Mouse (Mus musculus): ENCODE results near the gene Cnppd1. TPM values are rescaled to one million over a fixed set of nuclear protein-coding genes. Genes with fewer than 3 reads are reported as not detected.

The Cnppd1 gene
- total RNA-seq (2021) (10 to 100 TPM; 20.7 to 21.8 TPM), polyA plus RNA-seq (2012; rRNA removed) (25.7 and 26.3 TPM in 2 replicates)
- long read RNA-seq, transcript Cnppd1-202 (9 exons, 3,669 nt): minor isoform, 5 of 18 reads
- long read RNA-seq, transcript Cnppd1-208 (8 exons, 2,062 nt): major isoform, 6 of 18 reads
- long read RNA-seq, partial matches to known transcripts: 2 of 18 reads
- long read RNA-seq, other reads (novel, unspliced or antisense): 2 of 18 reads

DNA sequence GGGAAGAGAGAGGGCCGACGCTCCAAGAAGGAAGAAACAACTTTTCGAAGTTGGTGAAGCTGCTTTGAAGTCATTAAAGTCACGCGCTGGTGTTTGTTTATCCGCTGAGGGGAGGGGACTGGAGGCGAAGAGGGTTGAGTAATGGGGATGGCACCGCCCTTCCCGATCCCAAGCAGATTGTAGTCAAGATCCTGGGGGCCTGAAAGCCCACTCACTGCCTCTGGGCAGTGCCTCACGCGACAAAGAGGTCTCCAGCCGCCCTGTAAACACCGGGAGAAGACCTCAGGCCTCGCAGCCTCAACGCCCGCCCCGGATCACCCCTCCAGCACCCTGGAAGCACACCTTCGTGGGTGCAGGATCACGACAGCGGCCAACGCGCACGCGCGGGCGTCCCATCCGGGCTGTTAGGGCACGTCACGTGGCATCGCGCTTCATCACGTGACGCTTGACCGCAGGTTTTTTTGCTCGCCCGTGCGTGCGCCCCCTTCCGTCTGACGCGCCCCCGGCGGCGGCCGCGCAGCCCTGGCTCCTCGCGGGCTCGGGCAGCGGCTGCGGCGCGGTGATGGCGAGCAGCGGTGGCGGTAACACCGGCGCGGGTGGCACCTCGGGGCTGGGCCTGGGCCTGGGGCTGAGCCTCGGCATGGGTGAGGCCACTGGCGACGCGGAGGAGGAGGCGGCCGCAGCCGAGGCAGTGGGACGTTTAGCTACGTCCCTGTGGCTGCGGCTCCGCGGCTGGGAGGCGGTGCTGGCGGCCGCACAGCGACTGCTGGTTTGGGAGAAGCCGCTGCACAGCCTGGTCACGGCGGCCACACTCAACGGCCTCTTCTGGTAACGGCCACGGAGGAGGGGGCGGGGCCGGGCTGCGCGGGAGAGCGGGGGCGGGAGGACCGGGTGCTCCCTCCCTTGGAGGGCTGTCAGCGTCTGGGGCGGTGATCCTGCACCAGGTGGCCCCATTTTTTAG is at the start of gene Cnppd1, which contains the start of gene Retreg2:
Cnppd1 (minus strand) TSS at position 411 of the 961 bp plus-strand sequence.
Retreg2 (plus strand) TSS at position 478 of the 961 bp plus-strand sequence.
- Histone ChIP-seq H3K27me3 (ENCODE audit: control insufficient read depth, insufficient read depth, low read length) (no peaks in the 10 kb centered on the region), H3K36me3 (ENCODE audit: control insufficient read depth, insufficient read depth, low read length) (peaks cover 2% of the 10 kb centered on the region; the same call in 1 of the 2 replicates), H3K4me3 (peak within 1 kb of the TSS; percentile 82), H3K27ac (peak within 1 kb of the TSS; percentile 97), H3K4me1 (ENCODE audit: control insufficient read depth, insufficient read depth, low read length) (peaks cover 2% of the 10 kb centered on the region), H3K9ac (ENCODE audit: low read depth, low read length) (peak within 1 kb of the TSS; percentile 98), H3K79me2 (replicated peaks; ENCODE audit: control insufficient read depth, insufficient read depth, low read length) (no peaks in the 10 kb centered on the region)
- intact Hi-C loops (cut with DNase I): loop anchor here (1.0 to 2.0 kb wide), 2 partner anchors 26 to 50 kb away; partner anchors contain the start of genes Ankzf1, Atg9a and Zfand2b
- TF ChIP-seq EP300 (IDR thresholded peaks at IDR 0.05; ENCODE audit: insufficient read depth, low read depth, low read length) (peak; percentile 73; the same call in 1 of the 2 replicates), POLR2A (IDR thresholded peaks at IDR 0.05; ENCODE audit: insufficient read depth, low read depth, low read length) (peak; percentile 94), CTCF (IDR thresholded peaks at IDR 0.05) (peak; percentile 86)
- DNase-seq: peak; percentile 97 to 98
- WGBS: under 1% methylated on average over 91 of the region's 91 CpGs

- TF ChIP-seq CTCF (IDR thresholded peaks at IDR 0.05) (peak; percentile 5; the same call in 1 of the 2 replicates), POLR2A (IDR thresholded peaks at IDR 0.05; ENCODE audit: insufficient read depth, low read depth, low read length) (peak; percentile 92), EP300 (IDR thresholded peaks at IDR 0.05; ENCODE audit: insufficient read depth, low read depth, low read length) (peak; percentile 68)
- intact Hi-C loops (cut with DNase I): loop anchor here (1.0 to 10.0 kb wide), 6 partner anchors 12 to 243 kb away; partner anchors contain the start of genes Abcb6, Cnppd1, Dnpep and Glb1l
- Histone ChIP-seq H3K4me3 (peak within 1 kb of the TSS; percentile 98), H3K79me2 (replicated peaks; ENCODE audit: control insufficient read depth, insufficient read depth, low read length) (peaks cover 3% of the 10 kb centered on the region; the same call in 1 of the 2 replicates), H3K27ac (peak within 1 kb of the TSS; percentile 92), H3K27me3 (ENCODE audit: control insufficient read depth, insufficient read depth, low read length) (no peaks in the 10 kb centered on the region), H3K4me1 (ENCODE audit: control insufficient read depth, insufficient read depth, low read length) (peaks cover 5% of the 10 kb centered on the region), H3K36me3 (ENCODE audit: control insufficient read depth, insufficient read depth, low read length) (peaks cover 3% of the 10 kb centered on the region), H3K9ac (ENCODE audit: low read depth, low read length) (peak within 1 kb of the TSS; percentile 79)
- peak; percentile 93 to 98 for DNase-seq
- under 1% methylated on average over 56 of the region's 56 CpGs for WGBS
These were observed 49.3 kb upstream of the Cnppd1 start, which contains the start of the genes Ankzf1 and Atg9a for GRCm38 (mm10) chr1:75191622-75192402. TSS of gene Ankzf1 (plus strand) at chr1:75192151. TSS of gene Atg9a (minus strand) at chr1:75192196.

GRCm38 (mm10) chr1:75191258-75191621 is 48.7 kb upstream of the Cnppd1 start:
- Histone ChIP-seq H3K79me2 (replicated peaks; ENCODE audit: control insufficient read depth, insufficient read depth, low read length) (peaks cover 3% of the 10 kb centered on the region; the same call in 1 of the 2 replicates), H3K9ac (ENCODE audit: low read depth, low read length) (peak overlapping the region; percentile 79), H3K27me3 (ENCODE audit: control insufficient read depth, insufficient read depth, low read length) (no peaks in the 10 kb centered on the region), H3K36me3 (ENCODE audit: control insufficient read depth, insufficient read depth, low read length) (peaks cover 3% of the 10 kb centered on the region), H3K4me3 (peak overlapping the region; percentile 98), H3K27ac (peak overlapping the region; percentile 92), H3K4me1 (ENCODE audit: control insufficient read depth, insufficient read depth, low read length) (peaks cover 5% of the 10 kb centered on the region)
- no peak for DNase-seq
- intact Hi-C loops (cut with DNase I): loop anchor here (1.0 to 10.0 kb wide), 3 partner anchors 11 to 244 kb away; partner anchors contain the start of genes Abcb6, Dnpep and Gmppa
- WGBS: 37% methylated on average over 5 of the region's 5 CpGs
- TF ChIP-seq POLR2A (IDR thresholded peaks at IDR 0.05; ENCODE audit: insufficient read depth, low read depth, low read length): no peak
- no peak for TF ChIP-seq CTCF (IDR thresholded peaks at IDR 0.05)
- TF ChIP-seq EP300 (IDR thresholded peaks at IDR 0.05; ENCODE audit: insufficient read depth, low read depth, low read length): no peak

DNA sequence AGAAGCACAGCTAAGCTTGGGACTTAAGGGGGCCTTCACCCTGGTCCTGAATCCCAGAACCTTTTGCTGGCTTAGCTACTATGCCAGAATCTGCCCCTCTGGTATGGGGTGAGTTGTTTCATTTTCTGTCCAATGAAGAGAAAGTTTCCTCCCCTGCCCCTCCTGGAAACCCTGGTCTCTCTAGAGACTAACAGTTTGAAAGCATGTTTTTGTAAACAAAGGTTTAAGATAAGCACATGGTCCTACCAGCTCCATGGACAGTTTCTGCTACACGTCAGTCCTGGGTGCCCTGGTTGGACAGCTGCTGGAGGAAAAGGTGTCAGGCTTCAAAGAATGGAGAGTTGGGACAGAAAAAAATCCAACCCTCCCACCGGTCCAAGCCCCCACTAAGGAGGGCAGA is 48.1 kb upstream of the Cnppd1 start:
- Histone ChIP-seq H3K4me3 (no peak overlapping the region; the same call in 1 of the 2 replicates), H3K27ac (no peak overlapping the region)
- 29% methylated on average over 2 of the region's 2 CpGs for WGBS

More for the DNA sequence above, 48.1 kb upstream of the Cnppd1 start:
- intact Hi-C loops (cut with DNase I): loop anchor here (5.0 to 10.0 kb wide), 2 partner anchors 127 to 244 kb away; partner anchors contain the start of genes Dnpep and Gmppa
- Histone ChIP-seq H3K27me3 (ENCODE audit: control insufficient read depth, insufficient read depth, low read length) (no peaks in the 10 kb centered on the region), H3K79me2 (replicated peaks; ENCODE audit: control insufficient read depth, insufficient read depth, low read length) (peaks cover 3% of the 10 kb centered on the region; the same call in 1 of the 2 replicates), H3K36me3 (ENCODE audit: control insufficient read depth, insufficient read depth, low read length) (peaks cover 3% of the 10 kb centered on the region), H3K9ac (ENCODE audit: low read depth, low read length) (no peak overlapping the region), H3K4me1 (ENCODE audit: control insufficient read depth, insufficient read depth, low read length) (peaks cover 5% of the 10 kb centered on the region)
- no peak for DNase-seq
- TF ChIP-seq EP300 (IDR thresholded peaks at IDR 0.05; ENCODE audit: insufficient read depth, low read depth, low read length): no peak
- no peak for TF ChIP-seq CTCF (IDR thresholded peaks at IDR 0.05)
- no peak for TF ChIP-seq POLR2A (IDR thresholded peaks at IDR 0.05; ENCODE audit: insufficient read depth, low read depth, low read length)
